Mouse (Mus musculus) common myeloid progenitor, adult 5-6 weeks (primary cell): ENCODE data around the gene Lrrc28. TPM values are rescaled to one million over a fixed set of nuclear protein-coding genes. Genes with fewer than 3 reads are reported as not detected.
"Not testable (repeated sequence)": the region's sequence is repeated elsewhere in the genome, so short reads cannot be mapped to it uniquely, and the experiment has no call there.

Experiments
- ATAC-seq: replicated peaks from 2 replicates; pipeline ENCODE4 v1.8.0; 2016; ENCODE audit warnings: low read depth, mild to moderate bottlenecking, moderate TSS enrichment, inconsistent platforms; ENCODE audit not compliant: poor library complexity, severe bottlenecking
- total RNA-seq: library from RNA; stranded (forward); fragments of 200-1000, 187-1606 nt; gene quantifications from 2 replicates; pipeline ENCODE4 v1.2.3, GENCODE M21; 2017

Lrrc28 gene
- total RNA-seq, 1 experiment from 2014 or later, result 24.9 TPM

DNA sequence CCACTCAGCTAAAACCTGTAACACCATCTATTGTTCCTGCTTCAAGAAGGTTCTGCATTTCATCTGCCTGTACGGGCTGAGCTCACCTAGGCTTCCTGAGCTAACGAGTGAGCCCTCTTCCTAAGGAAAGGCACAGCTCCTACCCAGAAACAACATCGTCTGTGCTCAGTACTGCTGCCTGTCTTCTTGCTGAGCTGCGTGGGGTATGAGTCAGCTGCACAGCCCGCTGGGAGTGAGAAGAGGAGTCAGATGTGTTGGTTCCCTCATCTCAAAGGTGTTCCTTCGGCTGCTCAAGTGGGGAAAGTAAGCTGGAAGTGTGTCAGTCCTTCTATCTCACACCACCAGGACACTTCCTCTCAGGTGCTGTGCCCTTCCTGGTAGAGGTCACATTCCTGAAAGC, 101.4 kb downstream of the Lrrc28 start:
- ATAC-seq, result no peak

DNA sequence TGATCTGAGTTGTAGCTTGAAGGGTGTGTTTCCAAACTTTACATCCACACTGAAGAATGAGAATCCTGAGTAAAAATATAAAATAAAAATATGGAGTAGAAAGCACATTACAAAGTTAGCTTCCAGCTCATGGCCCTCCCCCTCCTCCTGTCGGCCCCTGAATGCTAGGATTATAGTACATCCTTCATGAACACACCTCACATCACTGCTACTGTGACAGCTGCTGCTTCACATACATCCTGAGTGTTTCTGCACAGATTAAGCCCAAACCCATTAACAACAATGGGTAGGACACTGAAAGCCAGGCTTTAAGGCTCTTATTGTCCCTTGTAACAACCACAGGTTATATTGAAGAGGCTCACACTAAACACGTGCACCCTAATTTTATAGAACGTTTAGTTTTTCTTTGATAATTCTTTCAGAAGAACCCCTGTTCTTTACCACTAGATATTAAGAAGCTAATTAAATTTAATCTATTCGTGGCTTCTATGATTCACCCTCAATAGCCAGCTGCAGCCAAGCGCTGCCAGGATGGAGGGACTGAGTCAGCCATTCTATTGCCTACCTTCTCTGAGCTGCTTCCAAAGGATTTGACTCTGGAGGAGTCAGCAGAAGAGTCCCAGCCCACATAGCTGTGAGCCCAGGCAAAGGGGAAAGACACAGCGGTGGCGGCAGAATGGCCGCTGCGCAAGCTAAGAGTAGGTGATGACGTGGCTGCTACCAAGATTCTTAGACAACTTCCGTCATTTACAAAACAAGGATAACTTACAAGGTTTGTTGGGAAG, 108.3 kb downstream of the Lrrc28 start:
- ATAC-seq, result no peak

DNA sequence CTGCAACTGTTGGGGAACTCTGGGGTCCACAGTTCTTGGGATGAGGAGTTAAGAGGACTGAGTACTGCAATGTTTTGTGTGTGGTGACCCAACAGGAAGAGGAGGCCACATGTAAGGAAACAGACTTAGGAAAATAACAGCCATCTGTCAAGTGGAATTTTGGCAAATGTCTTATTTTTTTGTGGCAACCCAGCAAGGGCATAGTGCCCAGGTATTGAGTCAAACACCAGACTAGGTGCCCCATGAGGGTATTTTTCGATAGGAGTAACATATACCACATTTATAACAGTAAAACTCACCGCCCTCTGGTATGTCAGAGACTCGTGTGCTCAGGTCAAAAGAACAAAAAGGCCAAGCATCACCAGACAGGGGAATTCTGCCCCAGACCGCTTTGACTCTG, 109.1 kb downstream of the Lrrc28 start:
- no peak for ATAC-seq

DNA sequence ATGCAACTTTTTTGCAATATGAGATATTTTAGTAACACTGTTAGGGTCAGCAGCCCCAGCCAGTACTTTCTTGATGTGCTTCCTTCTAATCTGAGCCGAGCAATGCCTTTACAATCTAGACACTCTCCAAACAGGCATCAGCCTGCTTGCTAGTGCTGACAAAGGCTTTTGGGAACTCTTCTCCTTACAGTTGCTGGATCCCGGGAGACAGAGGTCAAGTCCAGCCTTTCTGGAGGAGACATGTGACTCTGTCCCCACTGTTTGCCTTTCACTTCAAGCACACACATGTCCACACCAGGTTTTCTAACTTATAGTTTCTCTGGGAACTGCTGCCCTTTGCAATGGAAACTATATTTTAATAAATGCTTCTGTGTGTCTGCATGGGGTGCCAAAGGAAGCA, 114.1 kb downstream of the Lrrc28 start:
- ATAC-seq, result no peak

DNA sequence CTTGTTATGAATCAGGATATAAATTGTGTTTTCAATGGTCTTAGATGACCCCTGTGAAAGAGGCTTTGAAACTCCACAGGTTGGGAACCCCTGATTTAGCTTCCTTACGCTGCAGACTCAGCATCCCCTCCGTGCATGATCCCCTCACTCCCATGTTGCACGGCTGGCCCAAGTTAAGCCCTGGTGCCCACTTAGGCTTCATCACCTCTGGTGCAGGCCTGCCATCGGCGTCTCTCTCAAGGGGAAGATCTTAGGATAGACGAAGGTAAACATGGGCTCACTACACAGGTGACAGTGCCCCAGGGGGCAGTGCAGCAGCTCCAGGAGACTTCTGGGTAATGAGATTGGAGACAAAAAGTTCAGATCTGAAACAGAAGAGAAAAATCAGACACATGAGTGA, 115.7 kb downstream of the Lrrc28 start:
- no peak for ATAC-seq

DNA sequence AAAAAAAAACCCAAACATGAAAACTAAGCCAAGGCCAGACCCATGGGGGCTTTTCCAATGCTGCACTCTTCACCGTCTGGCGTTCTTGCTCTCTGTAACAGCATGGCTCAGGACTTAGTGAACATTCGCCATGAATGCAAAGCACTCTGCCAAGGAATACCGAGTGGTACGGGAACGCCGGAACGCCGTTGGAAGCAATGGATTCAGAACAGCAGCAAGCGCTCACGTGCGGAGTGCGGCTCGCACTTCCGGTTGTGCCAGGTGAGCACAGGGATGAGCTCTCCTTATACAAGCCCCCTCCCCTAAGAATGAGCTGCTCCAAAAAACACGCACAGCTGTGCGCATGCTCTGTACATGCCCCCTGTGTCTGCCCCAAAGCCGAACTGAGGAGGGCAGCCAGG, 116.2 kb downstream of the Lrrc28 start:
- ATAC-seq, result no peak

DNA sequence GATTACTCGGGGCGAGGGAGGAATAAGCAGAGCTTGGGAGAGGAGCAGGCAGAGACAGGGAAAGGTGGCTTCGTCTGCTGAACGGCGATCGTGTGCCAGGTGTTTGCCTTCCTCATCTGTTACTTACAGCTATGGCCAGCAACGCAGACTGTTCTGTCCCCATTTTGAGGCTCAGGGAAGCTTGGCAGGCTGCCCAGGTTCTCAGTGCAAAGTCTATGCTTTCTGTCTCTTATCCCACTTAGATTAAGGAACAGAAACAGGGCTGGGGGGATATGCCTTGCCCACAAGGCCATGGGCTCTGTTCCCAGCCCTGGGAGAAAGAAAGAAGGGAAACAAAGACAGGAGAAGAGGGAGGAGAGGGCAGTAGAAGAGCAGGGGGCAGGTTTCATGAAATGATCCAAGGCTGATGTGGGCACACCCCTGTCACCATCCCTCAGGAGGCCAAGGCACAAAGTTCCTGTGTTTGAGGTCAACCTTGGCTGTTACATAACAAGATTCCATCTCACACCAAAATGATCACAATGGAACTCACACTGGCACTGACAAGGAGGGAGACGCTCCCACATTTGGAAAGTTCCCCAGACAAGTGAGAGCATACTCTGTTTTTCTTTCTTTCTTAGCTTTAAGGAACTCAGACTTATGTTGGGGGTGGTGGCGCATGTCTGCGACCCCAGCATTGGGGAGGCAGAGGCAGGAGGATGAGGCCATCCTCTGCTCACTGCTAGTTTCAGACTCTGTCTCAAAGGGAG, 116.8 kb downstream of the Lrrc28 start:
- ATAC-seq, result peak; percentile 43

DNA sequence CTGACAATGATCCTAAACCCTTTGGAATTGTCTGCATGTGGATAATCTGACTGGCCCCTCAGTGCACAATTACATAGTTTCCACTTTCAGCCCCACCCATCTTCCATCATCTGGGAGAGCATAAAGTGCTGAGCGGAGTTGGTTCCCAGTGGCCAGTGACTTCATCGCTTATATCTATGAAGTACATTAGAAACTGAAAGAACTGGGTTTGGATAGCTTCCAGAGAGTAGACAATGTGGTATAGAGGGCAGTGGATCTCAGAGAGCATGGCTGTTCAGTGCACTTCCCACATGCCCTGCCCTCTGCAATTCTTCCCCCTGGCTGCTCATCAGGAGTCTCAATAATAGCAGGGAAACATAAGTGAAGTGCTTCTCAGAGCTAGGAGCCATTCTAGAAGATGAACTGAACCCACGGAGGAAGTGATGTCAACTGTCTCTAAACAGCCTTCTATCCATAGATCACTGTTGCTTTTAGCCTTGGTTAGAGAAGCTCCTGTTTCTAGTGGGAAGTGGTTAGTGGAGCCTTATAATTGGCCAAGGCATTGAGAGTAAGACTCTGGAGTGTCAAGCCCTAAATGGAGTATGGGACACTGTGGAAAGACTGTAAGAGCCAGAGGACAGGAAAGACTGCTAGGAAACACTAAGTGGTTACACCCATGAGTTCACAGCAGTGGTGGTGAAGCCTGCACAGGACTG, 119.0 kb downstream of the Lrrc28 start:
- peak; percentile 61 for ATAC-seq

DNA sequence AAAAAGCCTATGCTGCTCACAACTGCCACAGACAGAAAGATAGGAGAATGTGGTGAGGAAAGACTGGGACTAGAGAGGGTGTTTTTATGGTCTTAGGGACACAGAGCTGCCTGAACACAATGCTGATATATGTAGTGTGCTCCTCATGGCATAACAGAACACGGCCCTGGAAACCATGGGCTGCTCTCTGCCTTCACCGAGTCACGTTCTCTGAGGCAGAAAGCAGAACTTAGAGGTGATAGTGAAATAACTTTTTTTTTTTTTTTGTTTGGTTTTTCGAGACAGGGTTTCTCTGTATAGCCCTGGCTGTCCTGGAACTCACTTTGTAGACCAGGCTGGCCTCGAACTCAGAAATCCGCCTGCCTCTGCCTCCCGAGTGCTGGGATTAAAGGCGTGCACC, 121.0 kb downstream of the Lrrc28 start:
- not testable (repeated sequence) for ATAC-seq

DNA sequence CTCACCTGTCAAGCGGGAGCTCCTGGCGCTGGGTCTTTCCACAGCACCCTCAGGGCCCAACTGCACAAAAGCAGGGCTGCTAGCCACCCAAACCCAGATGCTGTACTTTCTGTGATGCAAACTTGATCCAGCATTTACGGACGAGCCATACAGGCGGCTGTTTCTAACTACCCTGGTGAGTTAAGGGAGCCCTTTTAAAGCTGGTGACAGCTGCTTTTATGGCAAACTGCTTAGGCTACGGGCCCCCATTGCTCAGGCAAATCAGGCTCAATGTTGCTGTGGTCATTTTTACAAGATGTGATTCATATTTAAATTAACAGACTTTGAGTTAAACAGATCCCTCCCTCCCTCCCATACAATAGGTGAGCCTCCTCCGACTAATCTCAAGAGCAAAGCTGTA, 121.7 kb downstream of the Lrrc28 start:
- ATAC-seq, result no peak

DNA sequence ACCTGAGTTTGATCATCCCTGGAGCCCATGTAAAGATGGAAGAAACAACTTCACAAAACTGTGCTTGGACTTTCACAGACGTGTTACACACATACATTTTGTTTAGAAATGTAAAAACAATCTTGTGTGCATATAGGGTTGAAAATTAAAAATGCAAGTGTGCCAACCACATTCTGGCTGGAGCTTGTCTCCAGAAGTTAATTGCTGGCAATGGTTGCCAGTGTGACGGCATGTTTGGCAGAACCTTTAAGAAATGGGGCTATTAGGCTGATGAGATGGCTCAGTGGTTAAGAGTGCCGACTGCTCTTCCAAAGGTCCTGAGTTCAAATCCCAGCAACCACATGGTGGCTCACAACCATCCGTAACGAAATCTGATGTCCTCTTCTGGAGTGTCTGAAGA, 123.3 kb downstream of the Lrrc28 start:
- not testable (repeated sequence) for ATAC-seq

DNA sequence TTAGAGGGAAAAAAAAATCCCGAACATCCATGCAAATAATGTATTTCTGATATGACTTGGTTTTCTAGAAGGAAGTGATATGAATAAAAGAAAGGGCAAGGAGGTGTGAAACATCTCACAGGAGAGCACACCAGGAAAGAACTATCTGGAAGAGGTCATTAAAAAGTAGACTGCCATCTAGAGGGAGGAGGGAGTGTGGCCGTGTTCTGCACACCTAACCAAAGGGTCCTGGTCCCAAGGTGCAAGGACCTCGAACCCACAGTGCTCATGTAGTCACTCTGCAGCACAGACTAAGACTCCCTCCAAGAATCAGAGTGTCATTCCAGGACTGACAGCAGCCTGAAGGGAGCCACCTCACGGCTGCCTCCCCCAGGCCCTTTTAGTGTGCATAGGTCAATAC, 124.1 kb downstream of the Lrrc28 start:
- ATAC-seq, result 0 out of 2 replicates have a peak, but pooled peaks have one; percentile 60

DNA sequence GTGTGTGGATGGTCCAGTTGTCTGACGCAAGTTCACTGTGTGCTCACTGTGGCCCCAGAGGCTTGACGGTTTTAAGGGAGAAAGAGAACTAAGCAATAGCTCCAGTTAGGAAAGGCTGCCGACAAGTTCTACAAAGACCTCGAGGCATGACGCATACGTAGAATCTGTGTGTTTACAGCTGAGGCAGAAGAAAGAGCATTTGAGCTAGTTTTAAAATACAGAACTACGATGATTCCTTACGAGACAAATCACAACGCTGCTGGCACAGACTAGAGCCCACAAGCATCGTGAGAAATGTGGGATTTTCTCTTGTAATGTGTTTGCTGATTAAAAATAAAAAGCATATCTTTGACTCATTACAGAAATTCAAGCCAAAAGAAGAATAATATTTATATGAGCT, 125.1 kb downstream of the Lrrc28 start:
- no peak for ATAC-seq

DNA sequence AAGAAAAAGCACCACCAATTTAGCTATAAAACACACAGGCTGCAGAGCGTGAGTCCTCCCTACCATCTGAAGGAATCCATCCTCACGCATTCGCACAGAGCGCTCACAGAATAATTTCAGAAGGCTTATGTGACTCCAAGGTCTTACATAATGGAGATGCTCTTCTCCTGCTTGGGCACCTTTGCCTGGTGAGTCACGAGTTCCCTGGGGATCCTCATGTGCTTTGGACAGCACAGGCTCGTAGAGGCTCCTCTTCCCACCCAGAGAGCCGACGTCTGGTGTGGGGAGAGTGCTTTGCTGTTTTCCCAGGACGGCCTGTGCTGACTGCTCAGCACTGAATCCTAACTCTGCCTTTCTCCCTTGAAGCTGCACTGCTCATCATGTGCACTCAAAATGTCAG, 129.4 kb downstream of the Lrrc28 start:
- no peak for ATAC-seq

DNA sequence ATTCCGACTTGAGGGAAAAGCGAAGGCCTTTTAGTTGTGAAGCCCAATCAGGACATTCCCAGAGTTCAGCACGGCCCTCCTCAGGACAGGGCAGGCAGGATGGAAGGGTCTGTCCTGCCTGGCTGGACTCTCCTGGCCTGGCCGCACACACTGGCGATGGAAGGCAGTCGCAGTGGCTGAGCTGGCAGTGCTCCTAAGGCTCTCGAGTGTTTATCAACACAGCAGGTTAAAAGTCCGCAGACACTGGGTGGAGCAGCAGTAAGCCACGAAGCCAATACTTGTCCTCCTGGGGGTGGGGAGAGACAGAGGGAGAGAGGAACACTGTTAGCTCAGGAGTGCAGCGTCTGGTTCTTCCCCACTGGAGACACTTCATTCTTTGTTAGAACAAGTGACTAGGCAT, 130.2 kb downstream of the Lrrc28 start:
- ATAC-seq, result no peak

DNA sequence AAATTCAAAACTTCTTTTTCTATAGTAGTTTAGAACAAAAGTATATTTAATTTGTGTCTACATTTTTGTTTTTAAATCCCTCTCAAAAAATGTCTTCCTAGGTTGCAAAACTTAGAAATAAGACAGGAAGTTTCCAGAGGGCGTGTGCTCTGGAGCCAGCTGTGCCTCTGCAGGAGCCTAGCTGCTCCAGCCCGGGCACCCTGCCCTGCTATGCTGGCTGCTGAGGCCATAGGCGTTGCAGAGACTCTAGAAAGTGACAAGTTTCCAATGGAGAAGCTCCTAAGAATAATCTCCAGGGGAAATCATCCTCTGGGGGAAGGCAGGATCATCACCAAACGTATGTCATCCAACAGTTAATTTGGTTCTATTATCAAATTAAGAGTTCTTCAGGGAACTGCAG, 130.7 kb downstream of the Lrrc28 start:
- no peak for ATAC-seq

DNA sequence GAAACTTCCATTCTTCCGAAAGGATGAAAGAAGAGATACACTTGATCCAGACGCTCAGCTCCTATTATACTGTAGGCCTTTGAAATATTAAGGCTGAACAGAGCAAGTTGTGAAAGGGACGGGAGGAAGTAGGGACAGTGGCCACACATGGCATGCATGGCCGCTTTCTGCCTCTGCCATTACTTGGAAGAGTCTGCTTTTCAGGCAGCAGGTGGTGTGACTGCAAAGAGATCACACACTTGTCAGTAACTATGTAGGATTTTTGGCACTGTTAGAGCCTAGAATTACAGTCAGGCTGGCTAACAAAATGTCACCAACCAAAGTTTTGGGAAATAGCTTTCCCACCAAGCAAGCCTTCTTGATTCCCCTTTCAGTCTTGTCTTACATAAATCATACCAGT, 131.4 kb downstream of the Lrrc28 start:
- ATAC-seq, result no peak

DNA sequence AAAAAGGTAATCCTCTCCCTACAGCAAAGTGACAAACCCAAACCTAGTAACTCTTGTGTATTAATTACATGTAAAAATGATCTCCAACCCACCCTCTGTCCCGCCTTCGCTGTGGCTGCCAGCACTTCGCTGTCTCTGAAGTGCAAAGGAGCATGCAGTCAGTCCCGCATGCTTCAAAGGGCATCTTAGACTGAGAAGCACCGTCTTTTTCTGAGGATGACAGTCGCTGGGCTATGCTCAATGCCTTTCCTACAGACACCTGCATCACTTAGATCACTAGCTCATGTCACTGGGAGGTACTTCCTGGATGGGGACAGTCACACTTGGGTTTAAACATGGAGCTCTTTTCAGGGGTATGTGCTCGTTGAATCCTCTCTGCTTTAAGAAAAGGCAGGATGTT, 133.5 kb downstream of the Lrrc28 start:
- ATAC-seq, result no peak

DNA sequence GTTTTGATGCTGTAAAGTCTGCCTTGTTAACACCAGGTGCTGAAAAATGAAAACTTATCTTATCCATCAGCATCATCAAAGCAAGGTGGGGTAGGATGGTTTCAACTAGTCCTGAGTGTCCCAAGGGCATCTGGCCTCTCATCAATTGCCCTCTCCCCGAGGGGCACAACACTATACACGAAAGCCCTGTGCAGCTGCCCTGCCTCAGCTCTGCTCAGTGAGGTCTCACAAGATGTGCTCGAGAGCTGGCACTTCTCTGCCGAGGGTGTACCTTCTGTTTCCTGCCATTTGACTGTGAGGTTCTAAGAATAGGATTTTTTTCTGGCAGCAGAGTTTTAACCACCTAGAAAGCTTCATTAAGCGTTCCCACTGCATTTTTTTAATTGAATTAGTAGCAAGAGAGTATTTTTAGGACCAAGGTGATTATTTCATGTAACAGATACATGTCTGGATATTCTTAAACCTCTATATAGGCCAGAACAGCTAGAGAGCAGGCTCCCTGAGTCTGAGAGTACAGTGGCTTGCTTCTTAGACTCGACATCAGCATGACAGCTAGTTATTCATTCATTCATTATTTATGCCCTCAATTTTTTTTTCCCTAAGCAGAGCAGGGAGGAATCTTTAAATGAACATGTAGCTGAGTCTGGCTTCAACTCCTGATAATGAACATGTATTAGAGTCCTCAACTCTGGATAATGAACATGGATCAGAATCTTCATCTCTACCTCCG, 141.6 kb downstream of the Lrrc28 start:
- ATAC-seq, result 0 out of 2 replicates have a peak, but pooled peaks have one; percentile 26

DNA sequence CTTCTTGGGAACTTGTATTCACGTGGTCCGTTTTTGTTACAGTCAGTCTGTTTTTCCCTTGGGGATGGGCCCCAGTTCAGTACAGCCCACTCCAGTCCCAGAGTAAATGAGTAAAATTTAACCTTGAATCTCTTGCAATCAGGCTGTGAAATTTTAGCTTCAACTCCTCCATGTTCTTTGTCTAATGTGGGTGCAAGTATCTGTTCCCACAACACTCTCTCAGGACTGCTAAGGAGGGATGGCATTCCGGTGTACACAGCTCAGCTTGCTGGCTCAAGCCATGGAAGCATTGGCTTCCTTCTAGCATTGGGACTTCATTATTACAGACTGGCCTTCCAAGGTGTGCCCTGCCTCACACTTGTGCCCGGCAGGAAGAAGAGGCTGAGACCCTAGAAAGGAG, 142.4 kb downstream of the Lrrc28 start:
- no peak for ATAC-seq
